Mouse (Mus musculus) mature B cell (primary cell): ENCODE data around the gene D730048I06Rik.
"Not testable (repeated sequence)": the region's sequence is repeated elsewhere in the genome, so short reads cannot be mapped to it uniquely, and the experiment has no call there.

Source experiments
- in situ Hi-C: fragments of 300-500 bp; cut with MboI; formaldehyde crosslinking; loops from 2 replicates; pipeline ENCODE4 v1.14.3; 2019

The D730048I06Rik gene

GRCm38 (mm10) chr9:35790001-35790400 lies at the start of gene D730048I06Rik, which contains the start of gene Gm27235:
Gene D730048I06Rik, minus strand, starts transcription at chr9:35790112.
Gene Gm27235, minus strand, starts transcription at chr9:35790101.
- in situ Hi-C loops, result no loop called here

- in situ Hi-C loops, result not testable (repeated sequence)
These were observed 28.0 kb upstream of the D730048I06Rik start for GRCm38 (mm10) chr9:35817881-35818280.

- in situ Hi-C loops, result no loop called here
These were observed 8.2 kb upstream of the D730048I06Rik start for GRCm38 (mm10) chr9:35798146-35798545.

GRCm38 (mm10) chr9:35778009-35778408 lies 11.9 kb downstream of the D730048I06Rik start, which contains the start of gene Gm17727:
Gene Gm17727, minus strand, starts transcription at chr9:35778109.
- in situ Hi-C loops, result no loop called here

DNA sequence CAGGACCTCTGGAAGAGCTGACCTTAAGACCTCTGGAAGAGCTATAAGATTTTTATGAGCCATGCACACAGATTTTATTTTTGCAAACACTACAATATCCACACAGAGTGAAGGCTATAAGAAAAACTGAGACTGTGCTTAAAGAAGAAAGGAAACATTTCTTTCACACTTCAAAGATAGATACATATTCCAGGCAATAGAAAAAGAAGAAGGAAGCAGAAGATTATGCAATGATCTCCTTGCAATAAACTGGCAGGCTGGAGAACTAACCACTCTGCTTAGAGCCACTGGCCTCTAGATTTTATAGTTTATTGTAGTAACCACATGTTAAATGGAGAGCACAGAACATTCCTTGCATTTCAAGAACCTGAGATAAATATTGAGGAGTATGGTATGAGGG lies 33.1 kb downstream of the D730048I06Rik start:
- in situ Hi-C loops, result no loop called here

DNA sequence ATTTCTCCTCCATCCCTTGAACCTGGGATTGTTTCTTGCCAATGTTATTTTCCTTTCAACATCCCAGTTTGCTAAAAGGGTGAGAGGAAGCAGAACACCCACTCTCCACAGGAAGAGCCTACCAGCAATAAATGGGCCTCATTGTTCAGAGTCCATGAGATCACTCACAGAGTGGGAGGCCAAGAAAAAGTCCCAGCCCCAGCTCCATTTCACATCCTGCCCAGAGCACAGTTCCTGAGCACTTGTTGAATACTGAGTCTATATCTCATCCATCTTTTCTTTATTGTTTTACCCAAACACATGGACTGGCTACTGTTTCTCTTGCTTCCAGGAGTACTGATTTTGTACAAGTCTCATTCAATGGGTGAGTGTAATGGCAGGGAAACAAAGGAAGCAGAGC lies 49.2 kb downstream of the D730048I06Rik start, which contains the start of gene Gm17677:
Gene Gm17677 (plus strand): TSS at position 301 of the 400 bp plus-strand sequence.
- in situ Hi-C loops, result no loop called here
